Mouse (Mus musculus): ENCODE data around the gene Hoxd10.

Hoxd10 gene

DNA sequence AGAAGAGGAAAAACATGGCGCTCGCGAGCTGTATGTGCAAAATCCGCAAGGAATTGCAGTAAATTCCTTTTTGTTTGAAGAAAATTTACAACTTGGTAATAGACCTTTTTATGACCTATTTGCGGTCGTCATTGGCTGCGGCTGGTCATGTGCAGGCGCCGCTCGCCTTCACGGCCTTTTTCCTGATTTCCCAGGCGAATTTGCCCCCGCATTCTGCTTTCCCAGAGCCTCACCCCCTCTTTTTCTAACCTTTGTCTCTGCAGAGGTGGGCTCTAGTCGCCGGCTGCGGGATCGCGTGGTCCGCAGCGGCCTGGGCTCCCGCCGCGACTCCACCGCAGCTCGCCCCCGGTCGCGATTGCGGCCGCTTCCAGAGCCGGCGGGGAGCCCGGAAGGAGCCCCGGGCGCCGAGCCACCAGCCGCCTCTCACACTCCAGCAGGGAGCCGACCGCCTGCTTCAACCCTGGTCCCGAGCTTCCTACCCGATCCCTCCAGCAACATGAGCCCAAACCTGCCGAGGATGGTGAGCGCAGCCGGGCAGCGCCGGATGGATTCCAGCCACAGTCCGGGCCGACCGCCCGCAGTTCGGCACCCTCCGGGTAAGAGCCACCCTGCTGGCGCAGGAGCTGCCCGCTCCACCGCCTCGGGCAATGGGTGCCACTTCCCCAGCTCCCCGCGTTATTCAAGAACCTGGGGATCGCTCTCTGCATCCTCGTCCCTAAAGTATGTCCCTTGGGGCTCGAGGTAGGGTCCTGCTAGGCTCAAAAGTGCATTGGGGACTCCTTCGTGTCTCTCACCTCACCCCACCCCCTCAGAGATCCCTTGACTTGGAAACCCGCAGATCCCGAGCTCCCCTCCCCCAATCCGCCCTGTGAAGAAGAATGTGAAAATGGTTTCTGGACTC, 20.2 kb downstream of the Hoxd10 start, which contains the start of the genes Hoxd3 and Hoxd4:
TSS of gene Hoxd3 (plus strand) at position 207 of the 901 bp plus-strand sequence.
TSS of gene Hoxd4 (plus strand) at position 209 of the 901 bp plus-strand sequence.
- no peak for DNase-seq

DNA sequence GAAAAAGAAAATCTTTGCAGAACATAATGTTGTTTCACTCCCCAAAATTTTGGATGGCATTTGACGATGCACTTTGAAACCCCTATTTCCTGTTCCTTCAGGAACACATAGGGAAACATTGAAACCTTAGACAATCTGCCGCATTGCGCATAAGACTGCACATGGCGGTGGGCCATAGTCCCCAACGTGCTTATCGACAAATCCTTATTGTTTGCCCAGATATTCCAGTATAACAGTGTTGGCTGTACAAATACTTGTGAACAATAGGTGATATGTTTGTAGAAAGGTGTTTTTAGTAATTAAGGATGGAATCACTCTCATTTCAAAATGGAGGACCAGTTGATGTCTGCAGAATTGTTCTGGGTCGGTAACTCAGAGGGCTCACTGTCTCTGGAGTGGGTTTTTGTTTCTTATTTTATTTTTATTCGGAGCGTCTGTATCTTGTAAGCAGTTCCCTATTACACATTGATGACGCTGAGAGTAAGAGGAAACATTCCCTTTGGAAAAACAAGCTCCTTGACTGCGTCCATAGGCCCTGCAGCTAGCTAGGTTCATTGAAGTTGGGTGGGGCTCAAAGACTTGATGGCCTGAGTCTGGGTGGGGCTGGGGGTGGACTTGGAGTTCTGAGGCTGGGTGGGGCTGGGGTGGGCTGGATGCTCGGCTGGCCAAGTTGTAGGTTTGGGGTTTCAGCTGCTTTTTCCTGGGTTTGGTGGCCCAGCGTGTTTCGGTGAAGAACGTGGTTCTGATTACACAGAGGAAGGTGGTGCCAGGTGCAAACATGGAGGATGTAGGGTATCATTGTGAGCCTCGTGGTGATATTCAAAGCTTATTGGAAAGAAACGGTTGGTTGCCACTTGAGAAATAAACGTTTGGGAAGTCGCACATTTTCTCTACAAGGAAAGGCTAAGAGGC, 21.8 kb downstream of the Hoxd10 start:
- no peak for DNase-seq

DNA sequence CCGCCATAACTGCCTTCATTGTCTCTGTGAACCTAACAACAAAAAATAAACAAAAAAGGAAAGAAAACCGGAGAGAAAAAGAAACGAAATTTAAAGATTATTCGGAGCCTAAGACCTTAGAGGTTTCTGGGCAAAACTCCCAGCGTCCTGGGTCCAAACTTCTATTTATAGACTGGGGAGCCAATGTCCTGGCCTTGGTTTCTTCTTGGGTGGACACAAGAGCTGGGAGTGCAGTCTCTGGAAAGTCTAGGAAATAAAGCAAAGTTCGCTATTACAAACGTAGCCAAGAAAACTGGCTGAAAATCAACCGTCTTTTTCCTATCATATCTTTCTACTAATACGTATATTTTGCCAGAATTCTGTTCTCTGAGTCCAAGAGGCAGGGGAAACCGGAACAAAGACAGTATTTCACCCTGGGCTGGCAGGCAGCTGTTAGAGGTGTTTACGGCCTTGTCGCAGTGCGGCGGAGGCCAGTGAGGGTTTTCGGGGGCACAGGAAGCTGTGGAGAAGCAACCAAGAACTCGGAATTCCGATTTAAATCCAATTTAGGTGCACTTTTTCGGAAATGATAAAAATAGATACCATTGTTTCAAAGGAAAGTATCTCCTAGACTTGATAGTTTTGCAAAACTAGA, 22.5 kb downstream of the Hoxd10 start:
- no peak for DNase-seq

DNA sequence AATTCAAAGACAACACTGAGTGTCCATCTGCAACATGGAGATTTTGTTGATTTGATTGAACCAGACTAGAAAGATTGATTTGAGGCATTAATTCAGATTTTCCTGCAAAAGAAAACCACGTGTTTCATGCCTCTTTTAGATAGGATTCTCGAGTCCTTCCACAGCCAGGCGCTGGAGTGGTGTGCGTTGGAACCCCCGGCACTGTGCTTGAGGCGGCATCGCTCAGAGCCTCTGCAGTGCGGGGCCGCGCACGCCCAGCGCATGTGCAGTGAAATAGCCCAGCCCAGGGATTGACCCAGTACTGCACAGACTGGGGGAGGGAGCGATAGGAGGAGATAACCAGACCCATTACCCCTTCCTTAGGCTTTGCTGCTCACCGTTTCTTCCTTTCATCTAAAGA, 23.2 kb downstream of the Hoxd10 start:
- no peak for DNase-seq

DNA sequence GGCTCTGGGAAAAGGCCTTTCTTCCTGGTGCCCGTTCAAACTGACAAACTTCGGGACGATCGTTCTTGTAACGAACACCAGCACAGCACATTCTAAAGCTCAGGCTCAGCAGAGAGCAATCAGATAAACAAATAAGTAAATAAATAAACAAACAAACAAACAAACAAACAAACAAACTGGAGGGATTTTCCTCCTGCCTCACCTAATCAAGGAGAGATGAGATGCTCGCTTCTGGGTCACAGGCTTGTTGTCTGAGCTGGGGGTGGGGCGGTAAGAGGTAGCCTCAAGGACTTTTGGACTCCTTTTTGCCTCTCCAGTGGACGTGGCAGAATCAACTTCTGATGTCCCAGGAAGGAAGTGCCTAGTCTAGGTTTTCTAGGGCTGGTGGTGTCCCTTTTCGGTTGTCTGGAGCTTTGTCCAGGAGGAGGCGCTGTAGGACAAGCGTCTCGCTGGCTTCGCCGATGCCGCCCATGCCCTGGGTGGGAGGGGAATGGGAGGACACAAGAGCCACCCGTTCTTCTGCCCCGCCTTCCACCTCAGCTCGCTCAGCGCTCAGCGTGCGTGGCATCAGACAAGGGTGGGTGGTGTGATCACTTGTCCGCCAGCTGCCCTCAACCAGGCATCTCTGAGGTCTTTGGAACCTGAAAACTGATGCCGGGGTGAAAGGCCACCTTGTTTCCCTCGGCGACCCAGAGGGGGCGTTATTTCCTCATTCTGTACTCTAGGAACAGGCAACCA, 23.9 kb downstream of the Hoxd10 start:
- peak; percentile 83 for DNase-seq

DNA sequence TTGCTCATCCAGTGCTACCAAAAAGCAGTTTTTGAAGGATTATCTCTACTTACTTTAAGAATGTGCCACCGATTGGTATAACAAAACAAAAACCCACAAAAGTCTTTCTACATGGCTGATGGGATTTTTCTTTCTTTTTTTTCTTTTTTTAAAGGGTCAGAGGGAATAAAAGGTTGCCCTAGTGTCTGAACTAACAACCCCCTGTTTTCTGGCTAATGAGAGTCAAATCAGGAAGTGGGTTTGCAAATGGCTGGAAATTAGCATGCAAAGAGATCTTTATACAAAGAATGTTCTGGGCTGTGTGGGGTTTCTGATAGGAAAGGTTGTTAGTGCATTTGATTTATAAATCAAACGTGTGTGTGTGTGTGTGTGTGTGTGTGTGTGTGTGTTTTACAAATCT, 28.7 kb downstream of the Hoxd10 start:
- no peak for DNase-seq

DNA sequence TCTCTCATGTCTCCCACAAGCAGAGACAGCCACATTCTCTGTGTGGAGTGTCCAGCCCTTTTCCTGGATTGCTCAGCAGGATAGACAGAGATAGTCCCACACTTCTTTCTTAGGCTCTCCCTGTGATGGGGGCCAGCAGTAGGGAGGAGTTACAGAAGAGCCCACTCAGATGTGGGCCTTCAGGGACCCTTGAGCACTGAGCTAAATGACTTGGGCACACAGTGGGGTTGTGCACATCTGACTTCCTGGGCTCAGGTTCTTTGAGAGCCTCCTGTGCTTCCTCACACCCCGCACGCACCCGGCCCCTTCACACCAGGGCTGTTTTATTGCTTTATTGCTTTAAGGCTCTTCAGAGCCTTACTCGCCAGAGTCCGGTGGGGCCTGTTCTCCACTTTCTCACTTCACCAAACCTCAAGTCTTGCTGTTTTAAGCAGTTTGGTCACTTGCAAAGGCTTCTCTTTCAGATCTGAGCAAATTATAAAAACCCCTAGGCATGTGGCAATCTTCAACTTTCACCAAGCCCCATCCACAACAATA, 29.3 kb downstream of the Hoxd10 start:
- DNase-seq: no peak

DNA sequence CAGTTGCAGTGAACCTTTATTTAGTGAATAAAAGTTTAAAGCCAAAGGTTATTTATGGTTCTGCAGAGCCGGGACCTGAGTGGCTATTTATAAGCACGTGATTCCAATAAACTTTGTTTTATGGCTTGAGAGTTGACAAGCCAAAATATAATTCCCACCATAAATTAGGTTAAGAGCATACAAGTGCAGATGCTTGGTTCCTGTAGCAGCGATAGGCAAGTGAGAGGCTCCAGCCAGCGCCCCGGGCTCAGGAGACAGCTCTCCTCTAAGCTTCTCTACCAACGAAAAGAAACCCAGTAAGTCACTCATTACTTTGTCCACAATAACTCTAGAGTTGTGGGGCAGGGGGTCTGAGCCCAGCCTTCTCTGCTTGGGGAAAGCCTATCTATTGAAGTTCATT, 30.2 kb downstream of the Hoxd10 start:
- DNase-seq: no peak

DNA sequence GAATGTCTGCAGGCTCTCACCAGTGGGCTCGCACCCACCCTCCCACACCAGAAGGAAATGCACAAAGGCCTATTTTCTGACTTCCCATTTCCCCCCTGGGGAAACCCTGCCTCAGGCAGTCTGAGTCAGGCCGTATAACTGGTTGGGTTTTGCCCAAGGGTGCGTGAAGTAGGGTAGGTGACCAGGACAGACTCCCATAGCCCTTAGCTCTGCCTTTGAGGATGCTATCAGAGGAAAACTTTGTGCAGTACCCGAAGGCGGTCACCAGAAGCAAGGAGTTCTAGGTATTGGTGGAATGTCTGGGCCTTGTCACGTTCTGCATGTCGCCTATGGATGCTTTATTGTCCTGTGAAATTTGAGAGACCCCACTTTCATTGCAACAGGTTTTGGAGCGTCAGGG, 31.2 kb downstream of the Hoxd10 start:
- no peak for DNase-seq

DNA sequence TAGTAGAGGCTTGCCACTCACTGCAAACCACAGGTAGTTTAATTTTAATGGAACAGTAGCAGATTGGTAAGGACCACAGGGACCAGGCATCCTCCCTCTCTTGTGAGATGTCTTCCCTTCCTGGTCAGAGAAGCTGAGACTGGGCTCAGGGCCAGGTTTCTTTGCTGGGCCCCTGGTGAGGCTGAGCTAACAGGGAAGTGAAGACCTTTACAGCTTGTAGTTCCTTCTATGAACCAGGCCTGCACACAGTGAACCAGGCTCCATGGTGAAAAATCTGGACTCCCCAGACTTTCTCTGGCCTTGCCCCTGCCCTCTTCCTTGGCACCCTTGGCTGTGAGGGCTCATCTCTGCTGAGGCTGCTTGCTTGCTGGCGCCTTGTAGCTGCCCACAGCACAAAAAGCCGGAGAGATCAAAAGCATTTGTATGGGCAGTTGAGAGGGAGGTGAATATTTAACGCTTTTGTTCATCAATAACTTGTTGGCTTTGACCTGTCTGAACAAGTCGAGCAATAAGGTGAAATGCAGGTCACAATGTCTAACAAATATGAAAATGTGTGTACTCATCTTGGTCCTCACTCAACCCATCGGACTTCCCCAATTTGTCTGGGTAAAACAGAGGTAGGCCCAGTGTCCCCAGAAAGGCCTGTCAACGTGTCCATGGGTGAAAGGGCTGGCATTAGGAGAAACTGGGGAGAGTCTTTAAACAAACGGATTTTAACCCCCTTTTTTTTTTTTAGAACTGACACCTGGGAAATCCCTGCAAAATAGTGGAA, 32.7 kb downstream of the Hoxd10 start:
- DNase-seq: no peak

DNA sequence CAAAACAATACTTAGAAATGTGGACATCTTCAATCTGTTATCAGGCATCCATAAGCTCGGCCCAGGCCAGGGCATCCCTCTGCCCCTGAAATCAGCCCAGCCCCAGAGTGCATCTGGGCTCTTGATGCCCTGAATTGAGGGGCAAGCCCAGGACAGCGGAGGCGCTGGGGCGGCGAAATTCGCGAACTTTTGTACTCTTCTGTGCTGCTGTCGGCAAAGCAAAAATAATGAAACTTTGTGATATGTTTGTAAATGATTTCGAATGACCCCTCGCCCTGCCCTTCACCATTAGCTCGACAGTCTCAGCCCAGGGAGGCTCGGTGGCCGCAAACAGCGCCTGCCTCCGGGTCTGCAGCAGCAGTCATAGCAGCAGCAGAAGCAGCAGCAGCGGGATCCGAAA, 33.4 kb downstream of the Hoxd10 start:
- DNase-seq: no peak

DNA sequence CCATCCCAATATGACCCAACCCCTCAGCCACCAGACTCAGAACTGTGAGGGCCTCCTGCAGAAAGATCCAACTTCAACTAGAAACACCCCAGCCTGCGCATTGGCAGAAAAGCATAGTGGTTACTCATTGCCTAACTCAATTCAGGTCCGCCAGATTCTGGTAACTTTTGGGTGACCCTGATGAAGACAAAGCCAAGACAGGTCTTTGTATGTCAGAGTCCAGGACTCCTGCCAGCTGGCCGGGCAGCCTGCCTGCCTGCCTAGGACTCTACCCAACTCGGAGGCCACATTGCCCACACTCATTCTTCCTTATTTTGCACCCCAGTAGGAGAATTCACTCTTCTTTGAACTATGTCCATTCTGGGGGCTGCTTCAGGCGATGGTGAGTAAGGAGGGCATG, 34.8 kb downstream of the Hoxd10 start, which contains the start of gene Gm28230:
TSS of gene Gm28230 (plus strand) at position 178 of the 400 bp plus-strand sequence.
- no peak for DNase-seq

DNA sequence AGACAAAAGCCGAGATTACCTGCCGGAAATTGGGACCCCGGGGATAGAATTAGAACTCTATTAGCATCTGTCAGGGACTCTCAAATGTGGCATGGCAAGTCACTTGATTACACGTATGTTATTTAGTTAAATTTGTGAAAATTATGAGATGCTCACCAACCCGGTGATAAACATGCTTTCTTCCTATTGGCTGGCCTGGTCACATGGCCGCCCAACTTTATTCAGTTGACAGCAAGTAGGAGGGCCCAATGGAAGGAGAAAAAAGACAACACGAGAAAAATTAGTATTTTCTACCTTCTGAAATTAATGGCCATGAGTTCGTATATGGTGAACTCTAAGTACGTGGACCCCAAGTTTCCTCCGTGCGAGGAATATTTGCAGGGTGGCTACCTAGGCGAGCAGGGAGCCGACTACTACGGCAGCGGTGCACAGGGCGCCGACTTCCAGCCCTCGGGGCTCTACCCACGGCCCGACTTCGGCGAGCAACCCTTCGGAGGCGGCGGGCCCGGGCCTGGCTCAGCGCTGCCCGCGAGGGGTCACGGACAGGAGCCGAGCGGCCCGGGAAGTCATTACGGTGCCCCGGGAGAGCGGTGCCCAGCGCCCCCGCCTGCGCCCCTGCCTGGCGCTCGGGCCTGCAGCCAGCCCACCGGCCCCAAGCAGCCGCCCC, 35.4 kb downstream of the Hoxd10 start:
- no peak for DNase-seq

DNA sequence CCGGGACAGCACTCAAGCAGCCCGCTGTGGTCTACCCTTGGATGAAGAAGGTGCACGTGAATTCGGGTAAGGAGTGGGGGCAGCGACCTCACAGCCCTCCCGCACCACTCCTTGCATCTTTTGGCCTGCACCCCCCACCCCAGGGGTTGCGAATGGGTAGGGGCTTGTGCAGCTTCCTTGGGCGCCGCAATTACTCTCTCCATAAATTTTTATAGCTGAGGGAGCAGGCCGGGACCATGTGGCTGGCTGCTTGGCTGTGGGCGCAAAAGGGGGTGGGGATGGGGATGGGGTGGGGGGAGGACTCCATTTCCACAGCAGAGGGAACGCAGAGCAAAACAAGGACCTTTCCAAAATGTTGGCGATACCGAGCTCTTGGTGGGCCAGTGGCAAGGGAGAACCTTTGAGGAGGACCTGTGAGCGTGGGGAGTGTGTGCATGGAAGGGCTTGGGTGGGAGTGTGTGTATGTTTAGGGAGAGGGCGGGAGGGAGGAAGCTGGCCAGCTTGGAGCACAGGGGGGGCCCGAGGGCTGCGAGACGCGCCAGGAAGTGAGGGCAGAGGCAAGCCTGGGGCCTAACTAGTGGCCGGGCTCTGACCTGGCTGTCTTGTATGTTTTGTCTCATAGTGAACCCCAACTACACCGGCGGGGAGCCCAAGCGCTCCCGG, 36.0 kb downstream of the Hoxd10 start:
- DNase-seq: no peak

DNA sequence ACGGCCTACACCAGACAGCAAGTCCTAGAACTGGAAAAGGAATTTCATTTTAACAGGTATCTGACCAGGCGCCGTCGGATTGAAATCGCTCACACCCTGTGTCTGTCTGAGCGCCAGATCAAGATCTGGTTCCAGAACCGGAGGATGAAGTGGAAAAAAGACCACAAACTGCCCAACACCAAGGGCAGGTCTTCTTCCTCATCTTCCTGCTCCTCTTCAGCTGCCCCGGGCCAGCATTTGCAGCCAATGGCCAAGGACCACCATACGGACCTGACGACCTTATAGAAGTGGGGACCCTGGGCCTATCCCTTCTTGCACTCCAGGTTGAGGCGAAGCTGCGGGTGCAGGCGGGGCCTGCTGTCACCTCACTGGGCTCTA, 36.6 kb downstream of the Hoxd10 start:
- DNase-seq: no peak

DNA sequence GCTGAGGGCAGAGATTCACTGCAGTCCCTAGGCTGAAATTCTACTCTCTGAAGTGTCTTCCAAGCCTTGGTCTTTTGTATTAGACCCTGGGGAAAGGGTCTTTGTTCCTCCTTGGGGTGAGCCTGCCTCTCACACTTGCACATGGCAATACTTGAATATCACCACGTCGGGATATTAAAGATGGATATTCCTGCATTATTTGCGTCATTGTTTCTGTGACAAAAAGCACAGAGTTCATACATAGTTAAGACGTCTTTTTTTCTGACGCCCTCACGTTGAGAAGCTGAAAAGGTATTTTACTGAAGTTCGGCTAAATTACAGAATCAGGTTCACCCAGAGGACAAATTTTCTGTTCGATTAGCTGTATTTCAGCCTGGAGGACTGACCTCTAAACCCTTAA, 38.6 kb downstream of the Hoxd10 start:
- DNase-seq: no peak

DNA sequence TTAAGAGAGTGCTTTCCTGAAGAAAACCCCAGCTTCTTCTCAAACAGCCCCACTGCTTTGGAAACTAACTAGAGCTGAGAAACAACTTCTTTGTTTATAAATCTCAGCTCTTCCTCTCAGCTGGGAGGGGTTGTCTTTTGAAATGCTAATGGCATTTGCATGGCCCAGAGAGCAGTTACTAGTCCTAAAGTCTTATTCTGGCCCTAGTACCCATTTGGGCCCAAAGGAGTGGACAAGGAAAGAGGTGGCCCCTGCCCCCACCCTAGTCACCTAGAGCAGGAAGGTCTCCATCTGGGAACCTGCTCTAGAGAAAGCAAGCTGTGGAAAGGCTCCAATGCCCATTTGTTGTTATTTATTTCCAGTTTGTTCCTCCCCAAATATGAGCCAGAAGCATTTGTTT, 39.3 kb downstream of the Hoxd10 start:
- DNase-seq: no peak

DNA sequence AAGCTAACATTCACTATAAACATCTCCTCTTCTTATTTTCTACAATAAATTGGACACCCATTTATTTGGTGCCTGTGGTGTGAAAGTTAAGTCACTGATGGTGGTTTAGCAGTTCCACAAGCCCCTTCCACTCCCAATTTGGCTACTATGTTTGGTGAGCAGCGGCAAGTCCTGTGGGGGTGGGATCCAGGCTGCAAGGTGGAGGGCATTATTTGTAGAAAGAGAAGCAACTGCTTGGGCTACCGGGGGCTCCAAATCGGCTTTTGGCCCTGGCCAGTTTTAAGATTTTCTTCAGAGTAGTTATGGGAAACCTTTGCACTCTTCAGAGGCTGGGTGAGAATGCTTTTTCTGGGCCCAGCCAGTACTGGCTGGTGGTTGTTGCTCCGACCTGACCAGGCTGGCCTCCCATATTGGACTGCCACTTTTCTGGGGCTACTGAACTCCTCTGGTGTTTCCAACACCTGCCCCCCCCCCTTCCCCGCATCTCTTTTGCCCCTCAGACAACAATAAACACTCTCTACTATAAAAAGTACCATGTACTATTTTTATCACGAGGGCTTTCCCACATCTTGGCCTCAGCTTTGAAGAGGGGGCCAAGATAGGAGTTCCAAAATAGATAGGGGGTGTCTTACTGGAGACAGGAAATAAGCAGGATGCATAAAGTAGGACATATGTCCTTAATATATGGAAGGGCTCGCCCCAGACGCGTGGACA, 40.2 kb downstream of the Hoxd10 start:
- no peak for DNase-seq

DNA sequence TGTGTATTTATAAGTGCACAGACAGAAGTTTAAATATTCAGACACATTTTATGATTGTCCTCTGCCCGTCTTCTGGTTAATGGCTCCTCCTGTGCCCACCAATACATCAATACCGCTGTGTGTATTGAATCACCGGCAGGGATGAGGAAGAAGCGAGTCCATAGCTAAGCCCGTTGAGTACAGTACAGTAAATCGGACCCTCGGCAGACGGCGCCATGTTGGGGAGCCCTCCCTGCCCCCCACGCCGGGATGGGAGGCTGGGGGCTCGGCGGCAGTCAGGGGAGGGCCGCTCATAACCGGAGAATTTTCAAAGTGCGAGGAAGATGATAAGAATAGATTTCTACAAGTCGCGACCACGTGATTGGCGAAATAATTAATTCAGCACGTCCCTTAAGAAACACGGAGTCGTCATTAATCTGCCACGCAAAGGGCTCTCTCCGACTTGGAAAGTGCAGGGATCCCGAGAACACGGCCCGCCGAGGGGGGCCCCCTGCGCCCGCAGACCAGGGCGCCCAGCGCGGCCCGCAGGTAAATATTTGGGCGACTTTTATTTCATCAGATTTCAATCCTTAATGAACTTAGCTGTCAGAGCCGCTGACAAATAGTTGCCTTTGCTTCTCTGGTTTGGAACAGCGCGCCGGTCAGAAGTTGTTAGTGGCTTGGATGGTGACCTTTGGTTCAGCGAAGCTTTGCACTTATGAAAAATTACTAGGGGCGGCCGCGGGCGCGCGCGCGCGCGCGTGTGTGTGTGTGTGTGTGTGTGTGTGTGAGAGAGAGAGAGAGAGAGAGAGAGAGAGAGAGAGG, 41.0 kb downstream of the Hoxd10 start:
- no peak for DNase-seq

All from lung, postnatal 36 days (tissue).